Mouse (Mus musculus): ENCODE measurements around the gene Zdhhc16. TPM values are rescaled to one million over a fixed set of nuclear protein-coding genes. Genes with fewer than 3 reads are reported as not detected.
A peak's percentile ranks its signal among the peaks of the same experiment; 100 is the strongest.

Zdhhc16 gene
- polyA plus RNA-seq (2015; fragmentation: Nextera tagmentation; extraction: Ambion mirVana) = 70.0 and 73.4 TPM in 2 replicates

- H3K27me3 ChIP-seq (ENCODE audit: insufficient read depth, low read length) = no peaks in the 10 kb centered on the region
- H3K36me3 ChIP-seq (ENCODE audit: insufficient read depth, low read length) = peaks cover 11% of the 10 kb centered on the region; the same call in 1 of the 2 replicates
- peak within 1 kb of the TSS; percentile 75 for H3K9ac ChIP-seq (ENCODE audit: low read depth, low read length)
- H3K27ac ChIP-seq = 0 out of 2 replicates have a peak within 1 kb of the TSS, but pooled peaks have one; percentile 1
- ATAC-seq (replicated peaks; ENCODE audit: low FRiP score, low read depth) (peak; percentile 100), DNase-seq (ENCODE audit: low spot score) (peak; percentile 99)
- H3K9me3 ChIP-seq (replicated peaks; ENCODE audit: low read length) = no peaks in the 10 kb centered on the region
- peaks cover 4% of the 10 kb centered on the region for H3K4me1 ChIP-seq (replicated peaks; ENCODE audit: insufficient read depth, low read length)
- no peak for TF ChIP-seq CTCF (IDR thresholded peaks at IDR 0.05; ENCODE audit: low read depth)
- H3K4me2 ChIP-seq (ENCODE audit: low read length) = peak within 1 kb of the TSS; percentile 65
- WGBS = under 1% methylated on average over 47 of the region's 47 CpGs
- peak within 1 kb of the TSS; percentile 64 for H3K4me3 ChIP-seq (replicated peaks; ENCODE audit: low read depth, low read length)
Observed at GRCm38 (mm10) chr19:41933179-41934086, at the start of gene Zdhhc16, which contains the start of gene Exosc1. Gene Zdhhc16 (plus strand): TSS chr19:41933480. Gene Exosc1 (minus strand): TSS chr19:41933423.

GRCm38 (mm10) chr19:41883882-41884281 is 49.4 kb upstream of the Zdhhc16 start:
- no peak overlapping the region for H3K4me3 ChIP-seq (replicated peaks; ENCODE audit: low read depth, low read length)
- no peak for TF ChIP-seq CTCF (IDR thresholded peaks at IDR 0.05; ENCODE audit: low read depth)
- WGBS = 92% methylated on average over 9 of the region's 9 CpGs
- H3K27ac ChIP-seq = no peak overlapping the region
- ATAC-seq (replicated peaks; ENCODE audit: low FRiP score, low read depth) (no peak), DNase-seq (ENCODE audit: low spot score) (no peak)
- H3K4me2 ChIP-seq (ENCODE audit: low read length) = no peak overlapping the region
- no peaks in the 10 kb centered on the region for H3K27me3 ChIP-seq (ENCODE audit: insufficient read depth, low read length)
- H3K9ac ChIP-seq (ENCODE audit: low read depth, low read length) = no peak overlapping the region
- H3K36me3 ChIP-seq (ENCODE audit: insufficient read depth, low read length) = peaks cover 40% of the 10 kb centered on the region
- no peaks in the 10 kb centered on the region for H3K4me1 ChIP-seq (replicated peaks; ENCODE audit: insufficient read depth, low read length)
- H3K9me3 ChIP-seq (replicated peaks; ENCODE audit: low read length) = no peaks in the 10 kb centered on the region

- no peak for ATAC-seq (replicated peaks; ENCODE audit: low FRiP score, low read depth)
Observed at GRCm38 (mm10) chr19:41888191-41888590, 45.1 kb upstream of the Zdhhc16 start.

GRCm38 (mm10) chr19:41894959-41895358 is 38.3 kb upstream of the Zdhhc16 start:
- Histone ChIP-seq H3K27me3 (ENCODE audit: insufficient read depth, low read length) (no peaks in the 10 kb centered on the region), H3K4me3 (replicated peaks; ENCODE audit: low read depth, low read length) (peak overlapping the region; percentile 78), H3K9ac (ENCODE audit: low read depth, low read length) (peak overlapping the region; percentile 51; the same call in 1 of the 2 replicates), H3K4me1 (replicated peaks; ENCODE audit: insufficient read depth, low read length) (peaks cover 13% of the 10 kb centered on the region), H3K9me3 (replicated peaks; ENCODE audit: low read length) (no peaks in the 10 kb centered on the region), H3K36me3 (ENCODE audit: insufficient read depth, low read length) (0 out of 2 replicates have a peak, but pooled peaks cover 5% of the 10 kb centered on the region), H3K27ac (no peak overlapping the region), H3K4me2 (ENCODE audit: low read length) (peak overlapping the region; percentile 81)
- TF ChIP-seq CTCF (IDR thresholded peaks at IDR 0.05; ENCODE audit: low read depth) = no peak
- ATAC-seq (replicated peaks; ENCODE audit: low FRiP score, low read depth) (no peak), DNase-seq (ENCODE audit: low spot score) (no peak)
- 48% methylated on average over 7 of the region's 7 CpGs for WGBS

More at GRCm38 (mm10) chr19:41888191-41888590, 45.1 kb upstream of the Zdhhc16 start:
- no peaks in the 10 kb centered on the region for H3K27me3 ChIP-seq (ENCODE audit: insufficient read depth, low read length)
- H3K9me3 ChIP-seq (replicated peaks; ENCODE audit: low read length) = no peaks in the 10 kb centered on the region
- no peak overlapping the region for H3K27ac ChIP-seq
- no peak overlapping the region for H3K4me3 ChIP-seq (replicated peaks; ENCODE audit: low read depth, low read length)
- no peaks in the 10 kb centered on the region for H3K4me1 ChIP-seq (replicated peaks; ENCODE audit: insufficient read depth, low read length)
- H3K4me2 ChIP-seq (ENCODE audit: low read length) = no peak overlapping the region
- peaks cover 34% of the 10 kb centered on the region for H3K36me3 ChIP-seq (ENCODE audit: insufficient read depth, low read length)
- no peak overlapping the region for H3K9ac ChIP-seq (ENCODE audit: low read depth, low read length)
- no peak for DNase-seq (ENCODE audit: low spot score)
- no peak for TF ChIP-seq CTCF (IDR thresholded peaks at IDR 0.05; ENCODE audit: low read depth)

GRCm38 (mm10) chr19:41895460-41896318 is 37.6 kb upstream of the Zdhhc16 start, which contains the start of gene Rrp12:
Gene Rrp12 (minus strand): TSS chr19:41896173.
- no peaks in the 10 kb centered on the region for H3K9me3 ChIP-seq (replicated peaks; ENCODE audit: low read length)
- DNase-seq (ENCODE audit: low spot score) (peak; percentile 99), ATAC-seq (replicated peaks; ENCODE audit: low FRiP score, low read depth) (peak; percentile 88)
- peaks cover 13% of the 10 kb centered on the region for H3K4me1 ChIP-seq (replicated peaks; ENCODE audit: insufficient read depth, low read length)
- H3K4me3 ChIP-seq (replicated peaks; ENCODE audit: low read depth, low read length) = peak within 1 kb of the TSS; percentile 78
- WGBS = under 1% methylated on average over 46 of the region's 46 CpGs
- TF ChIP-seq CTCF (IDR thresholded peaks at IDR 0.05; ENCODE audit: low read depth) = no peak
- no peaks in the 10 kb centered on the region for H3K27me3 ChIP-seq (ENCODE audit: insufficient read depth, low read length)
- H3K9ac ChIP-seq (ENCODE audit: low read depth, low read length) = peak within 1 kb of the TSS; percentile 51
- H3K27ac ChIP-seq = peak within 1 kb of the TSS; percentile 47; the same call in 1 of the 2 replicates
- H3K4me2 ChIP-seq (ENCODE audit: low read length) = peak within 1 kb of the TSS; percentile 81
- no peaks in the 10 kb centered on the region for H3K36me3 ChIP-seq (ENCODE audit: insufficient read depth, low read length)
